Mouse (Mus musculus) layer of hippocampus, adult 9-11 months (tissue): ENCODE results near the gene Them7.

Source experiments
- DNase-seq: peaks from one replicate; pipeline ENCODE4 v3.0.0; 2022

Gene Them7

DNA sequence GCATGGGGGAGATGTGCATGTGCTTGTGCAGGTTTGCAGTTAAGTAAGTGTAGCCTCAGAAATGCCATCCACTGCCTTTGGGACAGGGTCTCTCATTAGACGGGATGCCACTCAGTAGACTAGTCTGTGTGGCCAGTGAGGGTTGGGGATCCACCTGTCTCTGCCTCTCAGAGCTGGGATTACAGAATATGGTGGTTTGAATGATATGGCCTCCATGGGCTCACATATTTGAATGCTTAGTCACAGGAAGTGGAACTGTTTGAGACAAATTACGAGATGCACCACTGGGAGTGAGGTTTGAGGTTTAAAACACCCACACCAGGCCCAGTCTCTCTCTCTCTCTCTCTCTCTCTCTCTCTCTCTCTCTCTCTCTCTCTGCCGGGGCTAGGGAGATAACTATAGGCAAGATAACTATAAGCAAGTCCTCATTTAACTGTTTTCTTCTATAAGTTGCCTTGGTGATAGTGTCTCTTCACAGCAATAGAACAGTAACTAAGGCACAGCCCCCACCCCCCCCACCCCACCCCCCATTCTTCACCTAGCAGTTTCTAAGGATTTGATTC is 156.7 kb downstream of the Them7 start:
- DNase-seq: no peak

DNA sequence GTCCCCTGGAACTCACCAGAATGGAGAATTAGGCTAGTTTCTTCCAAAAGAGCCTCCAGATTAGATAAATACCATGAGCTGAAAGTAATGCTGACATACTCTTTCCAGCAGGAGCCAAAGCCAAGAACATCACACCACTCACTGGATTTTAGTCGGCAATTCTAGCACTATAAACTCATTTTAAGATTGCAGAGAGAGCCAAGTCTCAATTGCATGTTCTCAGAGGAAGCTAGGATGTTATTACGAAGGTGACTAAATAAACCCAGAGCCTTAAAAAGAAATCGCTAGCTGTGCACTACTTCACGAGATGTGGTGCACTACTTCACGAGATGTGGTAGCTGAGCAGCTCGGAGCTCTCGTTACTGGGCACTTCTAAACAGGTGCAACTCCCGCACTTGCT is 158.9 kb downstream of the Them7 start:
- no peak for DNase-seq

DNA sequence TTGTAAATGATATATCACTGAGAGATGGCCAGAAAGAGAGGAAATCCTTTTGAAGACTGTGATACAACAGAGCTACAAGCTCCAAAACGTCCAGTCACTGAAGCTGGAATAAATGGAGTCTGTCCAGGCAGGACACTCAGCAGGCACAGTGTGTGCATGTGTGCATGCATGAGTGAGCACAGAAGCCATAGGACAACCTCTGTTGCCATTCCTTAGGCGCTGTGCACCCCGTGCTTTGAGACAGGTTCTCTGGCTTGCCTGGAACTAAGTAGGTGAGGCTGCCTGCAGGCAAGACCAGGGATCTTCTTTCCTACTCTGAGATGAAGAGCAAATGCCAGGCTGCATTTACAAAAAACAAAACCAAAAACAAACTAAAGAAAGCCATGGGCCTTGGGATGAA is 160.9 kb downstream of the Them7 start:
- no peak for DNase-seq

DNA sequence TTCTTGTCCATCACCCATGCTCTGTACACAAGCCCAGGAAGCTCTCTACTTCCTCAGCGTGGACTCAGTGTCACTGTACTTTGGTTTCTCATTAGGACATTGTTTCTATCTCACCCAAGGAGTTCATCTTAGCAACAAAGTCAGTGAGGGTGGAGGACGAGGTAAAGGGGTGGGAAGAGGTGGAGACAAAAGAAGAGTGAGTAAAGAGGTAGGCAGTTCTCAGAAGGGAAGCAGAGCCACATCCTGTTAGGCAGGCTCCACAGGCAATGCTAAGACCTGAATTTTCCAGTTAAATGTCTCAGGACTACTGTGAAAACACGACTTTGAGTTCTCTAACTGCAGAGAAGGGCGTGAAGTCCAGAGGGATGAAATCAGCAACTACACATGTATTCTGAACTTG is 162.3 kb downstream of the Them7 start:
- DNase-seq: no peak

DNA sequence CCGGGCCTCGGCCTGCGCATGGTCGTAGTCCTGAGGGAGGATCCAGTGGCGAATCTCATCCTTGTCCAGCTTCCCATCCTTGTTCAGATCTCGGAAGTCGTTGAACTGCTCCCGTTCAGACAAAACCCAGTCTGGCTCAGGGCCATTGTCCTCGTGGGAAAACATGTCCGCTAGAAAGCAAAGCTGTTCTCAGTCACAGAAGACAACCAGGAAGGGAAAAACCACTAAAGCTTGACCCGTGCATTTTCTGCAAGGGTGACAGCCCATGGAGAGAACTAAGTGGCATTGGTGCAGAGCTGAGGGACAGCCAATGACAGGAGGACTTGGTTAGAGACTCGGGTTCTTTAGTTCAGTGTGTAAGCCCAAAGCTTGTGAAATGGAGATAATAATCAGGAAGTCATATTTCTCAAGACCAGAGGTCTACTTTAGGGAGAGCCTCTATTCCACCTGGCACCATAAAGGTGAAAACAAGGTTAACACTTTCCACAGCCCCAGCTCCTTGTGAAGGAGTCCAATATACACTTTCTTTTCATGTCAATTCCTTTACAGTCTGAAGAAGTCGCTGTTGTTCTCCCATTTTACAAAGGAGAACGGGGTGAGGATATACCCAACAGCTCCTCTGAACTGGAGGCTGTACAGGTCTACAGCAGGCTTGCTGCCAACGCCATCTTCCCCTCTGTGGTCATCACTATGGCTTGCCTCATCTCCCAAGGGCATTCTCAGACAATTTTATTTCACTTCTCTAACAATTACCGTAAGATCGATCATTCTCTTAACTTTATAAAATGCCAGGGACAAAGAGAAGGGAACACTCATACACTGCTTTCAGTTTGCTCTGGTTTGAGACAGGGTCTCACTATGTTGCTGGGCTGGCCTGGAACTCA is 165.1 kb downstream of the Them7 start:
- no peak for DNase-seq

DNA sequence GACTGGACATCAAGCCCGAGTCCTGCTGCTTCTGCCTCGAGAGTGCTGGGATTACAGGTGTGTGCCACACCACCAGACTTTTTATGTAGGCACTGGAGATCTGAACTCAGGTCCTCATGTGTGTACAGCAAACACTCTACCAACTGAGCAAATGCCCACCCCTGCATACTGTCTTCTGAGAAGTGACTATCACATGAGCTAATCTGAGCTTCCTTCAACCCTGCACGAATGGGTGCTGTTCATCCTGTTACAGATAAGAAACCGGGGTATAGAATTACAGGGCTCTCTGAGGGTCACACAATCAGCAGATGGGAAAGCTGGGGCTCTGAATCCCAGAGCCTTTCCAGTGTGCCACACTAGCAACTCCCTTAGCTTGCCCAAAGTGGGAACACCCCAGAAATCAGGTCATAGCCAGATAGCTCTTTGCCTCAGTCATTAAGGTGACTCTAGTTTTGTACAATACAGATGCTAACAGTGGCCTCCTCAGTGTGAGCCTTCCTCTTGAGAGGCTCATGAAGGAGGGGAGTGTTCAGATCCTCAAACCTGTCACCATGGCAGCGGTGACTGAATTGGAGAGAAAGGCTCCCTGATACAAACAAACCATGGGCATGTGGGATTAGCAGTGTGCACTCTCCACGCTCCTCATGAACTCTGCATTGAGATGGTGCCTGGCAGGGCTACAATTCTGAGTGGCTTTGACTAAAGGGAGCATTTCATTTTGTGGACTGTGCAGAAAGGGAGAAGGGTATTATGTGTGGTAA is 166.7 kb downstream of the Them7 start:
- DNase-seq: no peak

DNA sequence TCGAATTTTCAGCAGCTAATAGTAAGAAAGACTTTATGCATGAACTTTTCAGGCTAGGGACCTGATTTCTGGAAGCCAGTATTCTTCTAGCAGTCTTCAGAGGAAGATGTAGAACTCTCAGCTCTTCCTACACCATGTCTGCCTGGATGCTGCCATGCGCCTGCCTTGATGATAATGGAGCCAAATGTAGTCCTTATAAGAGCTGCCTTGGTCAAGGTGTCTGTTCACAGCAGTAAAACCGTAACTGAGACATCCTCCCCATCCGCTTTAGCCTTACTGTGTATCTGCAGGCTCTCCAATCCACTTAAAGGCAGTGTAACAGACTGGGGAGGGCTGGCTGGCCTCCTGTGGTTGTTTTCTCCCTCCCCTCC is 167.3 kb downstream of the Them7 start:
- no peak for DNase-seq

DNA sequence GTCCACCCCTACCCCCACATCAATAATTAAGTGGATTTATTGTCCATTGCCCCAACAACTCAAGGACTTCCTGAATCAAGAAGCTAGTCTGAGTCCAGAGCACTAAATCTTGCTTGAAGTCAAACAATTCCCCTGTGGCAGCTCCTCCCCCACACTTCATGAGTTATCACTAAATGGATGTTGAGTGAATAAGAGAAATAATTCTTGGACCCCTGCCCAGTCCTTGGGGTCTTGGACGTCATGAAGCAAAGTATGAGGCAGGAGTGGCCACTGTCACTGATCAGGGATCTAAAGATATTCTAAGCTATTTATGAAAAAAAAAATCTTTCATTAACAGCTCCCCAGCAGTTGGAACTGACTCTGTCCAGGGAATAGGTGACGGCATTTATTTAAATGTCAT is 168.4 kb downstream of the Them7 start:
- DNase-seq: no peak

DNA sequence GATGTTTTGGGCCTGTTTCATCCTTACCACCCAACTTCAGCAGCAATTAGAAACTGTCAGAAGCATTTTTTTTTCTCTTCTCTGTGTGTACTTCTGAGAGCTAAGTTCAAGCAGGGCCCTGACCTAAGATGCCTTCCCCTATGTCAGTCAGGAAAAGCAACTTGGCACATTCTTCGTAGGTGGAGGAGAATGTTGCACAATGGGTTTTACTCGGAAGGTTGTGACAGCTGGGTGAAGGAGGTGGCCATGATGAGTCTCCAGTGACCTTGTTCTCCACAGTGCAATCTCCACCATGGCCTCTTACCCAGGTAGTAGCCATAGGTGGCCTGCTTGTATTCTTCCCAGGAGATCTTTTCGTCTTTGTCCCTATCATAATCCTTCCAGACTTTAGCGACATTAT is 170.3 kb downstream of the Them7 start:
- DNase-seq: no peak

DNA sequence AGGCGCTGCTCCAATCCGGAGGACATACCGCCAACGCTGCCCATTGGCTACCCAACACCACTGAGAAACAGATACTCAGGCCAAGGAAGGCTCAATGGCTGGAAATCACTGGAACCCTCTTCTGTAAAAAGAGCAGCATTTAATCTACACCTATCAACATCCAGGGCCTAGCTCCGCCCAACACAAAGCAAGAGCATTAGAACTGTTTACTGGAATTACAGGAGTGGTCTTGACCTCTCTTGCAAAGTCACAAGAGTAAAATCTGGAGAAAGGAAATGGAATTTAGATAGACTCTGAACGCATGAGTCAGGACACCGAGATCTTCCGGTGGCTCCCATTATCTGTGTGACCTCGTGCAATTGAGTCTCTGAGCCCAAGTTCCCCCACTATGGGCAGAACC is 171.9 kb downstream of the Them7 start:
- no peak for DNase-seq

DNA sequence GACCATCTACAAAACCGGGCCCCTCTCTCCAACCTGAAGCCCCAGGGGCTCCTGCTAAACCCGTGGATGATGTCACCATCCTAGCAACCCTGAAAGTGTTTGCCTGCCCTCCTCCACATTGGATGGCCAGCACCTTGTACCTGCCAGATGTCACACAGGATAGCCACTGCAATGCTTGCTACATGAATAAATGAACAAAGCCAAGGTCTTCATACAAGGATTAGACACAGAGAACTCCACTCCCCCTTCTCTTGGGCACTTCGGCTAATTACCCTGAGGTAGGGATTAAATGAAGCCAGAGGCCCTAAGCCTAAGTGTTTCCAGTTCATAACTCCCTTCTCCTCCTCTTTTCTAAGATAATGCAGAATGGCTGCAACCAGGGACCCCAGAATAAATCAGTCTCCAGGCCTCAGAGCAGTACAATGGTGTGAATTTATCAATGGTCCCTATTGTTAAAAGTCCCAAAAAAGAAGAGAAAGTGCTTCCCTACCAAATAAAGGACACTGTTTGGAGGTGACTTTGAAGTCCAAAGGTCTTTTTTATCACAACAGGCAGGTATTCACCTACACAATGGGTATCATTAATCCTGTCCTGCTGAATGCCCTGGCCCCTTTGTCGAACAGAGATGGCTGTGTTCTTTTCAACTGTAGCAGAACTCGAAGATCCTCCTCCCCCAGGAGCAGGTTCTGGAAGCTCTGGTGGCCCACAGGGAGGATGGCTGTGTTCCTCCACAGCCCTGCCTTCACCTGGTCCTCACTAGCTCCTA is 173.5 kb downstream of the Them7 start:
- DNase-seq: no peak

DNA sequence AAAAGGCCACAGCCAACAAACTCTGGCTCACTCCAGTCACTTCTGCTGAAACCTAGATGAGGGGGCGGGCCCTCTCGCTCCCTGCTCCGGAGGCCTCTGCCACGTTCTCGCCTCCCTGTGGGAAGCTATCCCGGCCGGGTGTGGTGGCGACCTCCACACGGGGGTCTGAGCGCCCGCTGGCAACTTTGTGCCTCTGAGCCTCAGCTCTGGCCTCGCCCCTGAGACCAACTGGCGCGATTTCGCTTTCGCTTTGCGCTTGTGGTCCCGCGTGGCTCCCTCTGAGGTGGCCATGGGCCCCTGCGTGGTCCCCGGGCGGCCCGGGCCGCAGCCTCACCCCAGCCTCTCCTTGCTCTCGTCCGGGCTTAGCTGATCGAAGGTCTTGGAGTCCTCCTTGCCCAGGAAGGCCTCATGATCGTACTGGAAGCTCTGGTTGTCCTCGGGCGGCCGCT is 174.5 kb downstream of the Them7 start:
- DNase-seq: no peak

DNA sequence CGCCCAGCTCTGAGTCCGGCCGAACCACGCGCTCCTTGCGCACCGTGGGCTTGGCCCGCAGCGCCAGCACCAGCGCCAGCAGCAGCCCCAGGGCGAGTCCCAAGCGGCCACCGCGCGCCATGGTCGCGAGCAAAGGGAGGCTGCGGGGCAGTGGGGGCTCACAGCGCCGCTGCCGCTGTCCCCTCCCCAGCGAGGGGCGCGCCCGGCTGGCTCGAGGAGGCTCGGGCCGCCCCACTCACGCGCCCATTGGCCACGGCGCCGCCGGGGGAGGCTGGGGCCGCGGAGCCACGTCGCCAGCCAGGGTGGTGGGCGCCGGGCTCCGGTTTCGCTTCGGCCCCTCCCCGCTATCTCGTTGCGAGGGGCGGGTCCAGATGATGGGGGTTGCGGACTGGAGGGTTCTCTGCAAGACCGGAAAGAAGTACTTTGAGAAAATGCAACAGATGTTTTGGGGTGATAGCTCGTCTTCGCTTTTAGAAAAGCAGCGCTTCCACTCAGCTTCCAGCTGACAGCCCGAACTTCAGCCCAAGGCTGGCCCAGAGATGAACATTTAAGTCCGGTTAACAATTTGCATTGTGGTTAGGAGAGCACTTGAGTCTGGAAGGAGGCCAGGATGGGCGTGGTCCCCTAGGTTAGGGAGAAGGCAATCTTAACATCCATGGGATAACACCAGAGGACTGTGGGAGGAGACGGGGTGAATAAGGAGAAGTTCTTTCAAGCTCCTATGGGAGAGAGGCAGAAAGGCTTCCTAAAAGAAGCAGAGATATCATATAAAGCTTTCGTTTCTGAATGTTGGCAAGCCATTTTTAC is 175.2 kb downstream of the Them7 start, which contains the start of gene Rcn1:
TSS of gene Rcn1 (minus strand) at position 235 of the 807 bp plus-strand sequence.
- peak; percentile 19 for DNase-seq

DNA sequence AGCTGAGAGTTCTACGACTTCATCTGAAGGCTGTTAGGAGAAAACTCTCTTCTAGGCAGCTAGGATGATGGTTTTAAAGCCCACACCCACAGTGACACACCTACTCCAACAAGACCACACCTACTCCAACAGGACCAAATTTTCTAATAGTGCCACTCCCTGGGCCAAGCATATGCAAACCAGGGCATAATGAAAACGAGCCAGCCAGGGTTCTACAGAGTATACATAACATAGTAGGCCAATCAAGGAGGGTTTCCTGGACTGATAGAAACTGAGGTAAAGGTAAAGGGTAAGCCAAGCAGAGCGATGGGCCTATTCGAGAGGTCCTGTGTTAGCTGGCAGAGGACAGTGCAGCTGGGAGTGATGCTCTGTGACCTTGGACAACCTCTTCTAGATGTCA is 176.4 kb downstream of the Them7 start:
- no peak for DNase-seq

DNA sequence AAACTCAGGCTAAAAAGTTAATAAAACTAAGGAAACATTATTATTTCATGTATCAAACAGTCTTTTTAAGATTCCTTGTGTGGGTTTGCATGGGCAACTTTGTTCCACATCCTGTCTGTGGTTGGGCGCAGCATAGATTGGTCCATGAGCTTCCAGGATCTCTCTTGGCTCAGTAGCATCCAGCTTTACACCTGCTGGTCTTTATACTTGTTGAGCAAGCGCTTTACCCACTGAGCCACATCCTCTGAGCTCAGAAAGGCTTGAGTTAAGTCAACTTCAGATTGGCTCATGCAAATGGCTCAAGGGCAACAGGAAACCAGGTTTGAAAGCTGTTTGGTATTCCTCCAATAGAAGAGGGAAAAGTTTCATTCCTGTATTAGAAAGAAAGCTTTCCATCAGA is 178.1 kb downstream of the Them7 start:
- DNase-seq: no peak

DNA sequence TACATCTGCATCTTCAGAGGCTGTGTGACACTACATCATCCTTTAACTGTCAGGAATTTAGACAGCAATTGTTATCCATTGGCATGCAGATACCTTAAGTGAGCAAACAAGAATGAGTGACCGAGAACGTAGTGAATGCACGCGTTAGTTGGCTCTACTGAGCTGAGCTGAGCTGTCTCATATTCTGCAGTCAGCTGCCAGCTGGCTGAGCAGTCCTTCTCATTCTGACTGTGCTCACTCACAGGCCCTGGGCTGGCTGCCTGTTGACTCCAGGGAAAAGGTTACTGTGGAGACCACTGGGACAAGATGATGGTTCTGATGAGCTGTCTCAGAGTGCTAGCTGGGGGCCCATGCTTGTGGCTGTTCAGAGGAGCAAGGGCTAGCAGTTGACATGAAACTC is 184.4 kb downstream of the Them7 start:
- peak; percentile 23 for DNase-seq

DNA sequence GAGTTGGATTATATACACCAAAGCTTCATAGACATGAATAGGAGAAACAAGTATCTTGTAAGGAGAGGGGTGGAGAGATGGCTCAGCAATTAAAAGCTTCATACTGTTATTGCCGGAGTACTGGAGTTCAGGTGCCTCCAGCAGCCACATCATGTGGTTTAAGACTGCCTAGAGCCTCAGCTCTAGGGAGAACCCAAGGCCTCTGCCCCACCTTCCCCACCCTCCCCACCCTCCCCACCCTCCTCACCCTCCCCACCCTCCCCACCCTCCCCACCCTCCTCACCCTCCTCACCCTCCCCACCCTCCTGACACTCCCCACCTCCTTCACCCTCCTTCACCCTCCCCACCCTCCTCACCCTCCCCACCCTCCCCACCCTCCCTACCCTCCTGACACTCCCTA is 185.1 kb downstream of the Them7 start:
- no peak for DNase-seq

DNA sequence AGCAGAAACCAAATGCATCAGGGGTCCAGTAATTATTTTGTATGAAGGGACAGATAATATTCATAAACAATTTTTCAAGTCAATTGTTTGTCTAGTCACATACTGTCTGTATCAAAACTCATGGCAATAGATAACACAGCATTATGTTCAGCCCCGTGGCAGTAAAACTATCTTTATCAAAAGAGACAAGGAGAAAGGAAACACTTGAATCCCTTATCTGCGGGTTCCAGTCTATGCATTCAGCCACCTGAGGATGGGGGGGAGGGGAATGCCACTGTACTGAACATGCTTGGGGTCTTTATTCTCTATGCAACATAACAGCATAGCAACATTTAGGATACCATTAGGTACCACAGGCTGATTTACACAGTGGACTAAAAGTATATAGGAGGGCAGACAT is 190.2 kb downstream of the Them7 start:
- DNase-seq: no peak

DNA sequence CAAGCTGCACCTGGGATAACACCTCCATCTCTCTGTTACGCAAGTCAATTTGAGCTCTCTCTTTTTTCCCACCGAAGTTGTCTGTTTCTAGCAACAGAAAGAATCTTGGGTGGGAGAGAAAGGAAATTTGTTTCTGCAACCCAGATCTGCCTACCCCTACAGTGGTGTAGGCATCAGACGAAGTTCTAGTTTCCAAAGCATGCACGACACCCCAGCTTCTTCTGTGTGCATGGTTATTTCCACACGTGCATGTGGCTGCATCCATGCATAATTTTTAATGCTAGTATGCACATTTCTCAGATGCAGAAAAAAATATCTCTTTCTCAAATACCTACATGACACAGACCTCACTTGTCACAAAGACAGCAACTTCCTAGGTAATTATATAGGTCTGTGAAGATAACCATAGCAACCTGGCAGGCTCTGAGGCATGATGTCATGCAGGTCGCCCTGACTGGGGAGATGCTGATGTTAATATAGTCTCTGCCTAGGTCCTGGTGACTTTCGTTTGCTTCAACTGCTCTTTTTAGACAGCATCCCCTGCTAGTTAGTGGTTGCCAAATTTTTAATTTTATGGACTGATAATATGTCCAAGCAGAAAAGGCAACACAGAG is 192.0 kb downstream of the Them7 start:
- no peak for DNase-seq

DNA sequence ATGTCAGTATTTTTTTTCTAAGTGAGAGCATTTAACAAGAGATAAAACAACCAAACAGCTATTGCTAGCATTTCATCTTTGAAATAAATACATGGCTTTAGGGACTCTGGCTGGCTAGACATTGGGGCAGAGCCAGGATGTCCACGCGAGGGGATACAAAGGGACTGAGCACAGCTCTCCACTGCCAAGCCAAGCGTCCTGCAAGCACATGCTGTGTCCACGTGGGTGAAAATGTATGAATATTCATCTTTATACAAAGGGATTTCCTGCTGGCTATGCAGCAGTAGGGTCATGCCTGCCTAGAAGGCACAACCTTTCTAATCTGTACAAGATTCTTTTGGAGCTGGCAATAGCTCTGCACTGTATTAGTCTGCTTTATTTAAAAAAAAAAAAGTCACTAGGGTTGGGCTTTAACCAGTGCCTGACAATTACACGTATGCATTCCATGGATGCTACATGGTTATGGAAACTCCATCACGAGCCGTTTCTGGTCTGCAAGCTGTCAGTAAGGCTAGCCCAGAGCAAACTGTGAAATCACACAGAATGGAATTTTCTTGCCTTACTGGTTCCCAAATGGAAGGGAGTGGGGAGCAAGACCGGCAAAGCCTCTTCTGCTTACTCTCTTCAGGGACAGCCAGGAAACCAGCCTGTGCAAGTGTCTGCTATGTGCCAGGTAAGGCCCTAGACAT is 192.7 kb downstream of the Them7 start:
- peak; percentile 13 for DNase-seq

DNA sequence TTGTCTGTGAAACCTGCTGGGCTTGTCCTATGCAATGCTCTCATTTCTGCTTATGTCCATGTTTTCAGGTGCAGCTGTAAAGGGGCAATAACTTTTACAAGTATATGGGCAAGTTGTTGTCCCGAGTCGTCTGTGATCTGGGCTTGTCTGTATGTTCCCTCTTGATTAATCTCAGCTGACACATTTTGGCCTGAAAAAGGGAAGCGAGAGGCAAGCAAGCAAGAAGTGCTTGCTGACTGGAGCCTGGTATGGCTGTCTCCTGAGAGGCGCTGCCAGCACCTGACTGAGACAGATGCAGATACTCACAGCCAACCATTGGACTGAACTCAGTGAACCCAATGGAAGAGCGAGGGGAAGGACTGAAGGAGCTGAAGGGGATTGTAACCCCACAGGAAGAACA is 193.5 kb downstream of the Them7 start:
- DNase-seq: no peak
